Mouse (Mus musculus): ENCODE results near the gene Pih1d1. TPM values are rescaled to one million over a fixed set of nuclear protein-coding genes. Genes with fewer than 3 reads are reported as not detected.

Pih1d1 gene
- total and polyA plus RNA-seq, 3 experiments: 141 to 148 TPM; not detected in 1

DNA sequence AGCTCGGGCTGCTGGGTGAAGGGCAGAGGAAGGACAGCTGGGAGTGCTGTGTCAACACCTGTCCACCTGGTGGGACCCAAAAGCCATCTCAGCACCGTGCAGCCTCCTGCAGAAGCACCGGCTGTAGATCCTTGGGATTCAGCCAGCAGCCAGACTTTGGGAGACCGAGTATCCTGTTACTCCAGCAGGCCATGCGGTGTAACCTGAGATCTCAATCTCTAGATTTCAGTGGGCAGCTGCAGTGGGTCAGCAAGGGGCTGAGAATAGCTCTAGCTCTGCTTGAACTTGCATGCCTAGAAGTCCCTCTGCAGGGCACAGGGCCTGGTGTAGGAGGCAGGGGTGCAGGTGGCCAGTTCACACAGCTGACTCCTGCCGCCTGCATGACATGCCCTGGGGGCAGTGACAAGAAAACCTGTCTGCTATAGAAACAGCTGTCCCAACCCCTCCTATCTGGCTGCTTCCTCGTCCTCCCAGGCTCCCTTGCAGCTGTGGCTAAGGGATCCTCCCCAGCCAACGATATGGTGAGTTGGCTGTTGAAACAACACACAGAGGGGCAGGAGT, 37.8 kb downstream of the Pih1d1 start:
- no peak for TF ChIP-seq TAL1 (IDR thresholded peaks at IDR 0.05; ENCODE audit: low read length)
- peak in 1 of 2 experiments; percentile 21; a peak in 1 of 4 replicates for TF ChIP-seq EP300 (IDR thresholded peaks at IDR 0.05; ENCODE audit: low read depth in 1 of 2, low read length in 2 of 2)
- TF ChIP-seq ETS1 (IDR thresholded peaks at IDR 0.05; ENCODE audit: low read depth, low read length): peak; percentile 65
- TF ChIP-seq UBTF (IDR thresholded peaks at IDR 0.05; ENCODE audit: borderline replicate concordance, insufficient read depth, low read depth, low read length): no peak
- TF ChIP-seq TCF12 (IDR thresholded peaks at IDR 0.05; ENCODE audit: low read depth, low read length): peak; percentile 43; the same call in 1 of the 2 replicates
- TF ChIP-seq MXI1 (IDR thresholded peaks at IDR 0.05; ENCODE audit: low read depth, low read length): 0 out of 2 replicates have a peak, but pooled peaks have one; percentile 17
- Histone ChIP-seq H3K79me2 (ENCODE audit: control insufficient read depth, insufficient read depth, low read length, poor library complexity) (no peaks in the 10 kb centered on the region), H3K9ac (ENCODE audit: control insufficient read depth, low read depth, low read length, poor library complexity, severe bottlenecking) (no peak overlapping the region), H3K9me3 (replicated peaks; ENCODE audit: insufficient read depth, low read length) (no peaks in the 10 kb centered on the region), H3K27me3 (ENCODE audit: control insufficient read depth in 1 of 2, insufficient read depth in 2 of 2, low read length in 2 of 2) (no peaks in the 10 kb centered on the region), H3K36me3 (ENCODE audit: control insufficient read depth in 1 of 2, insufficient read depth in 2 of 2, low read length in 2 of 2) (peaks cover 0 to 14% of the 10 kb centered on the region in 2 experiments; a peak in 2 of 4 replicates), H3K27ac (ENCODE audit: control insufficient read depth, low read depth, low read length) (no peak overlapping the region), H3K4me1 (ENCODE audit: control insufficient read depth in 1 of 2, insufficient read depth in 2 of 2, low read length in 2 of 2) (peaks cover 26 to 41% of the 10 kb centered on the region in 2 experiments), H3K4me3 (ENCODE audit: control insufficient read depth in 1 of 2, insufficient read depth in 1 of 2, low read depth in 2 of 2, low read length in 2 of 2) (no peak overlapping the region)
- peak; percentile 64 for DNase-seq (ENCODE audit: low read depth, low spot score)

DNA sequence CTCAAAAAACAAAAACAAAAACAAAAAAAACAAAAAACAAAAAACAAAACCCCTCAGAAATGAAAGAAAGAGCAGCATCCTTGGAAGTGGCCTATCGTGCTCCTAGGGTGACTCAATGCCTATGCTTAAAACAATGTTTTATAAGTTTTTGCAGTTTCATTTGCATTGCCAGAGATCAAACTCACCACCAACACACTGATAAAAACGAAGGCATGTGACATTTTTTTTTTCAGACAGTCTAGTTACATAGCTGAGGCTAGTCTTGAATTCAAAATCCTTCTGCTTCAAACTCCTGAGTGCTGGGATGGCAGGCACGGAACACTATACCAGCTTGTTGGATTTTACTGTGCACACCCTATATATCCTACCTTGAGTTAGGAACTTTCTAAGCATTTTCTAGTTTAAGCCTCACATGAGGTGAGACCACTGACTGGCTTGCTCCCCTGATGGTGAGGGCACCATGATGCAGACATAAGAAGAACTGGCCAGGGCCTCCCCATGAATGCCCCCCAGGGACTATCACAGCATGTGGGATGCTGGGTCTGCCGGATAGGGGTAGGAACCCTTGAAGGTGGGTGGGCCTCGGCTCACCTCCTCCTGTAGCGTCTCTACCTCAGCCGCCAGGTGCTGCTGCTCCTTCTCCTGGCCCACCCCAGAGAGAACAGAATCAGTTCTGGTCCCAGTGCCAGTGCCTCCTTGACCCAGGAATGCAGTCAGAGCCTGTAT, 38.6 kb downstream of the Pih1d1 start:
- H3K4me3 ChIP-seq (ENCODE audit: control insufficient read depth in 1 of 2, insufficient read depth in 1 of 2, low read depth in 2 of 2, low read length in 2 of 2): no peak overlapping the region
- no peak for TF ChIP-seq ZMIZ1 (IDR thresholded peaks at IDR 0.05; ENCODE audit: low read depth, low read length)
- TF ChIP-seq MXI1 (IDR thresholded peaks at IDR 0.05; ENCODE audit: low read depth, low read length): 0 out of 2 replicates have a peak, but pooled peaks have one; percentile 11
- peak; percentile 68 for TF ChIP-seq USF1 (IDR thresholded peaks at IDR 0.05; ENCODE audit: low read depth, low read length)
- TF ChIP-seq E2F4 (IDR thresholded peaks at IDR 0.05; ENCODE audit: borderline replicate concordance, low read depth, low read length): no peak
- no peak for TF ChIP-seq KAT2A (conservative IDR thresholded peaks at IDR 0.05; ENCODE audit: low read depth, low read length)
- TF ChIP-seq POLR2AphosphoS5 (IDR thresholded peaks at IDR 0.05; ENCODE audit: borderline replicate concordance, low read depth, low read length): no peak
- 0 out of 2 replicates have a peak, but pooled peaks have one; percentile 32 for TF ChIP-seq BHLHE40 (IDR thresholded peaks at IDR 0.05; ENCODE audit: borderline replicate concordance, low read depth, low read length)
- TF ChIP-seq MEF2A (IDR thresholded peaks at IDR 0.05; ENCODE audit: extremely low read depth, insufficient replicate concordance, low read depth, low read length, poor library complexity, severe bottlenecking): no peak
- TF ChIP-seq MAX (IDR thresholded peaks at IDR 0.05; ENCODE audit: low read length): peak; percentile 40; the same call in 1 of the 2 replicates
- TF ChIP-seq POLR2AphosphoS2 (IDR thresholded peaks at IDR 0.05; ENCODE audit: low read length): no peak
- TF ChIP-seq ZNF384 (IDR thresholded peaks at IDR 0.05; ENCODE audit: low read depth, low read length): peak; percentile 79
- H3K79me2 ChIP-seq (ENCODE audit: control insufficient read depth, insufficient read depth, low read length, poor library complexity): no peaks in the 10 kb centered on the region
- no peak overlapping the region for H3K27ac ChIP-seq (ENCODE audit: control insufficient read depth, low read depth, low read length)
- H3K9ac ChIP-seq (ENCODE audit: control insufficient read depth, low read depth, low read length, poor library complexity, severe bottlenecking): no peak overlapping the region
- no peak for DNase-seq (ENCODE audit: low read depth, low spot score)
- peaks cover 0 to 14% of the 10 kb centered on the region in 2 experiments; a peak in 2 of 4 replicates for H3K36me3 ChIP-seq (ENCODE audit: control insufficient read depth in 1 of 2, insufficient read depth in 2 of 2, low read length in 2 of 2)
- peaks cover 26 to 41% of the 10 kb centered on the region in 2 experiments for H3K4me1 ChIP-seq (ENCODE audit: control insufficient read depth in 1 of 2, insufficient read depth in 2 of 2, low read length in 2 of 2)
- no peaks in the 10 kb centered on the region for H3K27me3 ChIP-seq (ENCODE audit: control insufficient read depth in 1 of 2, insufficient read depth in 2 of 2, low read length in 2 of 2)
- no peaks in the 10 kb centered on the region for H3K9me3 ChIP-seq (replicated peaks; ENCODE audit: insufficient read depth, low read length)
